Mouse (Mus musculus): ENCODE data around the gene Paqr5.

The Paqr5 gene

DNA sequence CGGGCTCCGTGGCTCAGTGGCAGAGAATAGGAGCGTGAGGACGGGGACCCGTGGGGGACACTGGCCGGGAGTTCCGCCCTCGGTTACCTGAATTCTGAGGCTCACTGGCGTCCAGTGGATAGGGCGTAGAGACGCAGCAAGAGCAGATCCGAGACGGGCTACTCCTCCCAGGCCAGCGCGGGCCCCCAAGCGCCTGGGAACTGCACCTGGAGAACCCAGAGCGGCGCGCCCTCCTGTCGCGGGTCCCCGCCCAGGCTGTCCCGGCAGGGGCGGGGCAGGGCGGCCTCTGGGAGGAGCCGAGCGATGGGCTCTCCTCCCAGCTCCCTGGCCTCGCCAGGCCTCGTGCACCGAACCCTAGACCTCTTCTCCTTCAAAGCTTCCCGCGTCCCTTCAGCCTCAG is at the start of gene Paqr5:
Paqr5 (minus strand) TSS at position 257 of the 400 bp plus-strand sequence.
- DNase-seq (ENCODE audit: low spot score) = peak; percentile 77

DNA sequence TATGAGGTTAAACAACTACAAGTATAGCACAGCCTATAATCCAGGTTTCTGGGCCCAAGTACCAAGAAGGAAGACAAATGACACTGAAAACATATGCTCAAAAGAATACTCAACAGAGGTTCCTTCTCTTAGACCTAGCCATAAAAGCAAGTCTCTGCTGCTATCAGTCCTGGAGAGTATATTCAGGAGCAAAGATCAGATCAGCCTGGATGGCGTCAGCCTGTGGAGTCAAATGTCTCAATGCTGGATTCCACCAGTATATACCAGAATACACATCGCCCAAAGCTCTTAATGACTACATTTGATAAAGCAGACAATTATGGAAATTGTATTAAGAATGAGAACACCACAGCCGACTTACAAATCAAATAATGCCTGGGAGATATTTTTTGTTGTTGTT is 35.6 kb upstream of the Paqr5 start:
- no peak for DNase-seq (ENCODE audit: low spot score)

DNA sequence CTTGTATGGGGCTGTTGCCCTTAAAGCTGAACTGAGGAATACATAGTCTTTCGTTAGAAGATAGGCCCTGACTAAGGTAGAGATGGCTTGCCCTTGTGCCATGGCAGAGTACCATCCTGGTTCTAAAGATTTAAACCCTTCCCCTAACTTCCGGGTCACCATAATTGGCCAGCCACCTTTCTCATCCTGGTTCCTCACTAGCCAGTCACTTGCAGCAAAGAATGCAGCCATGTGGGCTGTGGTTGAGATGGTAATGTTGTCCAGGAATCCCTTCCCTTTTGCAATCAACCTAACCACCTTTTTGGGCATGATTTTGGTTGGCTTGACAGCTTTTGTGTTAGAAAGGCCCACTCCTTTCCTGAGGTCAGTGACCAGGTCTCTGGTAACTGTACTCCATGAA is 33.8 kb upstream of the Paqr5 start:
- DNase-seq (ENCODE audit: low spot score) = no peak

DNA sequence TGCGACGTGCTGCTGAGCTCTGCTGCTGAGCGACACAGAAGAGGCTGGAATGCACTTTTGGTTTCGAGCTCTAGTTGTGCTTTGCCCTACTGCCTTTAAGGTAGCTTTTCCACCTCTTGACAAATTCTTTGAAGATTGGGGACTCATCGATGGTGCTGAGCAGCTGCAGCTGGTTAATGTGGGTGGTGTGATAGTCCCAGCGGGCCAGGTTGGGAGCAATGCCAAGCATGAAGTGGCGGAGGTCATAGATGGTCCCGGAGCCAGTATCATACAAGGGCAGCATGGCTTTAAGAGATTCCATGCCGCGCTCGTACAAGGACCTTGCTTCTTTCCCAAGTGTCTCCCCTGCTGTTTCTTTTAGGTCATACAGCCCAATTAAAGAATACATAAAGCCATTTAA is 33.3 kb upstream of the Paqr5 start:
- DNase-seq (ENCODE audit: low spot score) = no peak

DNA sequence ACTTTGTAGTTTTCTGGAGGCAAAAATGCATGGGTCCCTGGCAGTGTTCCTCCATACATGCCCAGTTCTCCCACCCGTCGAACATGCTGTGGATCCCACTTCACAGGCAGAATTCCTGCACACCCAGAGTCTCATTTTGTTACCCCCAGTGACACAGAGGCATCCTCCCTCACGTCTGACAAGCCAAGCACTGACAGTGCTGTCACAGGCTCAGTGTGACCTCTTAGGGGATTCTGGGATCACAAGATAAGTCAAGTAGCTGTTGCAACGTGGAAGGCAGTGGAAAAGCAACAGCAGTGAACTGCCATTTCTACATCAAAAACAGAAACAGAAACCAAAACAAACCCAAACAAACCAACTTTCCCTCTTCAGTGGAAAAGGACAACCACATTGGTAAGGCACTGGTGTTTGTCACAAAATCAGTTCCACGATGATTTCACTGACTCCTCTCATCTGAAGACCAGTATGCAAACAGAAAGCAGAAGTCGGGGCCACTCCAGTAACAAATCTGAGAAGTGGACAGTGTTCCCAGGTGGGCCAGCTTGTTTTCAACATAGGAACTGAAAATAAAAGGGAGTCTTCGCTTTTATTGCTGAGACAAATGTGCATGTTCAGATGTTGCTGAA is 31.3 kb upstream of the Paqr5 start:
- no peak for DNase-seq (ENCODE audit: low spot score)

DNA sequence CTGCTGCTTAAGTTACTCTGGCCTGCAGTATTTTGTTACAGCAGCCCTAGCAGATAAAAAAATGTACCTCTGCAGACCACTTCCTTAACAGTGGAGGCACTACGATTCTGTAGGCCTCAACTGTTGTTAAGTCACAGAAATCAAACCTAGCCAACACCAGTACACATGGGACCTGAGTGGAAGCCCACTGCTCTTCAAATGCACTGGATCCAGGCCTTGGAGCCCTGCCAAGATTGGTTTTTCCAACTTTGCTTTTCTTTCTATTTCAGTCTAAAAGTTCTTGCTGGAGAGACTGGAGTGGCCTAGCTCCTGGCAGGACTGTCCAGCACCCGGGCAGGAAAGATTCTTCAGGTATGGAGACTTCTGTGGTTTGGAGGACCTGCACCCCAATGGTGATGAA is 29.6 kb upstream of the Paqr5 start:
- DNase-seq (ENCODE audit: low spot score) = no peak

DNA sequence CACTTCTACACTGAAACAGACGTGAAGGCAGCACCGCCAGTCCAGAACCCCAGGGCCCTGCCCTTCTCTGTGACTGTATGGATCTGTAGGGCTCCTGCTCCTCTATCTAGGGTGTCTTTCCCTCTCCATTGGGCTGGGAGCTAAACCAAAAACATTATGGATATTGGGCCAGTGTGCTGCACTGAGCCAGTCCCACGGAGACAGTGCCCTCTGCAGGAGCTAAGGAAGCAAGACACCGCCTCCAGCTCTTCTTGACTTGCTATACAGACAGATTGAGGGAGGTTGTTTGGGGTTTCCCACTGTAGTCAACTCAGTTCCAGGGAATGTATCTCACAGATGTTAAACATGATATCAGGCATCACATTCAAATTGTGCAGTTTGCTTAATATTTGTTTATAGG is 24.1 kb upstream of the Paqr5 start:
- DNase-seq (ENCODE audit: low spot score) = no peak

DNA sequence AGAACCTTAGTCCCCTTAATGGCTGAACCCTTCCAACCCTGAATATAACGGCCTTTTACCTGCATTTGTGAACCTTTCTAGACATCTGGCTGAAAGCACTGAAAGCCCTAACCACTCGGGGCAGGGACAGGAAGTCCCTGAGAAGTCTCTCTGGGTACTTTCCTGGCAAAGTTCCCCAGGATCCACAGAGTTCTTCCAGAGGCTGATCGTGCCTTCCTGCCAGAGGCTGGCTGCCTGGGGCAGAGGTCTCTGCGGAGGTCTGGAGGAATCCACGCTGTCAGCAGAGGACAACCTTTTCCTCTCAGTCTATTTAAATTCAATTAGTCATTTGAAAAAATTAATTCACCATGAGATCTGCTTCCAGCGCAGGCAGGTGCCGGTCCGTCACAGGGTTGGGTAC is 22.5 kb upstream of the Paqr5 start:
- no peak for DNase-seq (ENCODE audit: low spot score)

DNA sequence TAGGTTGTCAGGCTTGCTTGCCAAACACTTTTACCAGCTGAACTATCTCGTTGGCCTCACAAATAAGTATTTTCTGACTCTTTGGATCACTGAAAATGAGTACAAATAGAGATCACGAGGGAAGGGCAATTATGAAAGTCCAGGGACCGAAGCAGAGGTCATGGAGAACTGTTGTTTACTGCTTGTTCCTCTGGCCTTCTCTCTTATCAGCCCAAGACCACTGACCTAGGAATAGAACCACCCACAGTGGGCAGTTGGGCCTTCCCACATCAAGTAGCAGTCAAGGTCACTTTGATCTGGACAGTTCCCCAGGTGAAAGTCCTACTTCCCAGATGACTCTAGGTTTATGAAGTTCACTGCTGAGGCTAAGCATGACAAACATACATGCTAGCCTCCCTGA is 15.5 kb upstream of the Paqr5 start:
- DNase-seq (ENCODE audit: low spot score) = no peak

DNA sequence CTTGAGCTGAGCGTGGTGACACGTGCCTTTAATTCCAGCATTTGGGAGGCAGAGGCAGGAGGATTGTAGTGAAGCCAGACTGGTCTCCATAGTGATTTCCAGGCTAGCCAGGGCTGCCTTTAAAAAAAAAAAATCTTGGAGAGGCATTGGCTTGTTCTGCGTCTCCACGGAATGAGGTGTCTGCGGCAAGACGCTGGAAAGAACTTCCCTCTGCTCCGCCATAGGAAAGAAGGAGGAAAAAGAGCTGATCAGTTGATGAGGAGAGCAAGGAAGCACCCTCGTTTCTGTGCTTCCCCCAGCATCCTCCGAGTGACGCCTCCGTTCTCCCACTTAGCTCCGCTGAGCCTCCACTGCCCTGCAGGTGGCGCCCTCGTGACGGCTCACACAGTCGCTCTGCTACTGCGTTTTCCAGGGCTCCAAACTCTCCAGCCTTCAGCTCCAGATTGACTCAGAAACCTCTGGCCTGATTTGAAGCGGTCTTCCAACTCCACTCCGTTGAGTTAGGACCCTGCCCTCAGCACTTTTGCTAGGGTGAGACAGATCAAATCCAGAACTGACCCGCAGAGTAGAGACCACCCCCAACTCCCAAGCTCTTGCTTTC is 13.5 kb upstream of the Paqr5 start:
- DNase-seq (ENCODE audit: low spot score) = peak; percentile 91

DNA sequence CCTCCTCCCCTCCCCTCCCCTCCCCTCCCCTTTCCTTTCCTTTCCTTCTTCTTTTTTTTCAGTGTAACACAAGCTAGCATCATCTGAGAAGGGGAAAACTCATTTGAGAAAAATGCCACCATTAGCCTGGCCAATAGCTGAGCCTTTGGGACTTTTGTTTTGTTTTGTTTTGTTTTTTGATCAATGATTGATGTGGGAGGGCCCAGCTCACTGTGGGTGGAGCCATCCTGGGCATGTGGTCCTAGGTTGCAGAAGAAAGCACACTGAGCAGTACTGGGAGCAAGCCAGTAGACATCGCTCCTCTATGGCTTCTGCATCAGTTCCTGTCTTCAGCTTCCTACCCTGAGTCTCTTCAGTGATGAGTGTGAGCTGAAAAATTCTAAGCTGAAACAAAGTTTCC is 9.2 kb upstream of the Paqr5 start:
- DNase-seq (ENCODE audit: low spot score) = no peak

DNA sequence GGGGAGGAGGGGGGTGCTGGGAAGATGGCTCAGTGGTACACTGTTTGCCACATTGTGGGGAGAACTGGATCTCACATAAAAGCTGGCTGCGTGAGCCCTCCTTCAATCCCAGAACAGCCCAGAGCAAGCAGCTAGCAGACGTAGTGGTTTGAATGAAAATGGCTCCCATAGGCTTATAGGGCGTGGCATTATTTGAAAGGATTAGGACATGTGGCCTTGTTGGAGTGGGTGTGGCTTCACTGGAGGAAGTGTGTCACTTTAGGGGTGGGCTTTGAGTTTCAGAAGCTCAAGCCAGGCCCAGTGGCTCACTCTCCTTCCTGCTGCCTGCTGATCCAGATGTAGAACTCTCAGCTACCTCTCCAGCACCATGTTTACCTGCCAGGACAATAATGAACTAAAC is 5.5 kb upstream of the Paqr5 start:
- DNase-seq (ENCODE audit: low spot score) = no peak

DNA sequence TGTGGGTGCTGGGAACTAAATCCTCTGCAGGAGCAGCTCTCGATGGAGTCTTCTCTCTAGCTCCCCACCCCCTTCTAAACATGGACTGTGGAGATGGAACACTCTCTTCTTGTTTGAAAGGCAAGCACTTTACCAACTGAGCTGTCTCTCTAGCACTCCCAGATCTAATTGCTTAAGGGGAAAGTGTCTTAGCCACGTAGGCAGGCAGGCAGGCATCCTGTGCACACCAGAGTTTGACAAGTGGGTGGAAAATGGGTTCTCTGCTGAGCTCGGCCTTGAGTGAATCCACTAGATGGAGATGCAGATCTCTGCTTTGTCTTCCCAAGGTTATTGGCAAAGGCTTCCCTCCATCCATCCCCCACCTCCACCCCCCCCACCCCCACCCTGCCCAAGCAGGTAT is 1.4 kb upstream of the Paqr5 start:
- DNase-seq (ENCODE audit: low spot score) = no peak

DNA sequence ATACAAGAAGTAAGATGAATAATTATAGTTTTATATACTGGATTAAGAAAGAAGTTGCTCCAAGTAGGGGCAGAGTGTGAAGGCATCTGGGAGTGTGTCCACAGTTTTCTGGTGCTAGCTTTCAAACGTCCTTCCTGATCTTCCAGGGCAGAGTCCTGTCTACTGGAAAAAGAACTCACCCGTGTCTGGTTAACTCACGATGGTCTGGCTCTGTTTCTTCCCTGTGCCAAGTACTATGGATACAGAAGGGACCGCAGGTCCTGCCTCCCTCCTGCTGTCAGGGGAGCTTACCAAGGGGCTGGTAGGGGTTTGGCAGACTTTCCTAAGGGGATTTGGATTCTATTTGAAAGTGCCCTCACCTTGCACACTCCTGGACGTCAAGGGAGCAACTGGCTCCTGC is 1.6 kb downstream of the Paqr5 start:
- DNase-seq (ENCODE audit: low spot score) = no peak

DNA sequence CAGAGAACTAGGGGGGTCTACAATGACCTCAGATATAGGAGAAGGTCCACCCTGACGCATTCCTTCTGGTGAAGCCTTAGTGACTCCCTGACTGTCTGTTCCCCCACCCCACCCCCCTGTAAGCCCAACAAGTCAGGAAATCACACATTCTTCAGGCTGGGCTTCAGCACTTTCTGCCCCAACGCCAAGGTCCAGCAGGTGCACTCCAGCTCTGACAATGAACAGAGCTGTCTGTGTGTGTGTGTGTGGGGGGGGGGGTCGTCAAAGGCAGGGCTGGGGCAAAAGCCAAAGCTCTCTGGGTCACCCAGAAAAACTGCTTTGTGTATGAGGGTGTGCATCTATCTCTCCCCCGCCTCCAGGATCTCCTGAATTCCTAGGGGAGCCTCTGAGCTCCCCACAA is 2.8 kb downstream of the Paqr5 start:
- no peak for DNase-seq (ENCODE audit: low spot score)

DNA sequence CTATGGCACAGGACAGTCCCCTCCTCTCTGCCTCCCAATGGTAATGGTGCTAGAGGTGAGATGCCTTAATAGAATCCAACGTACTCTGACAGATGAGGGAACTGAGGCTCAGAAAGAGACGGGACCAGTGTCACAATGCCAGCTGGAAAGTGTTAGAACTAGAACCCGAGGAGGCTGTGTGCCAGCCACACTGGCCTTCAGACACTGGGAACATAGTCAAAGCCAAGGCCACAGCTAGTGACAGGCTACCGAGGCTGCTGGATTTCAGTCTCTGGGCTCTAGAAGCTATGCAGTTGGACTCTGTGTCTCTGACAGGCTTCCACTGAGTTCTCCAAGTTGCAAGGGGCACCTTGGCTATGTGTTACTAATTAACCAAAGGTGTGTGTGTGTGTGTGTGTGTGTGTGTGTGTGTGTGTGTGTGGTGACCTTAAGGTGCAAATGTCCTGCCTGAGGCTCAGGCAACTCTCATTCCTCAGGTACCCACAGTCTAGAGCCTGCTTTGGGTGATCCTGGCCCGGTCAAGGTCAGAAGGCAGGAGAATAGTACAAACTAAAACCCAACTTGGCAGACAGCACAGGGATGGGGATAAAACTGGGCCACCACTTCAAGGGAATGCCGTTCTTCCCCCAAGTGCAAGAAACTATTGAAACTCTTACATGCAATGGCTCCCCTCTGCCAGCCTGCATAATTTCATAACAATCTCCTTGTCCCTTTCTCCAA is 3.5 kb downstream of the Paqr5 start:
- DNase-seq (ENCODE audit: low spot score) = no peak

DNA sequence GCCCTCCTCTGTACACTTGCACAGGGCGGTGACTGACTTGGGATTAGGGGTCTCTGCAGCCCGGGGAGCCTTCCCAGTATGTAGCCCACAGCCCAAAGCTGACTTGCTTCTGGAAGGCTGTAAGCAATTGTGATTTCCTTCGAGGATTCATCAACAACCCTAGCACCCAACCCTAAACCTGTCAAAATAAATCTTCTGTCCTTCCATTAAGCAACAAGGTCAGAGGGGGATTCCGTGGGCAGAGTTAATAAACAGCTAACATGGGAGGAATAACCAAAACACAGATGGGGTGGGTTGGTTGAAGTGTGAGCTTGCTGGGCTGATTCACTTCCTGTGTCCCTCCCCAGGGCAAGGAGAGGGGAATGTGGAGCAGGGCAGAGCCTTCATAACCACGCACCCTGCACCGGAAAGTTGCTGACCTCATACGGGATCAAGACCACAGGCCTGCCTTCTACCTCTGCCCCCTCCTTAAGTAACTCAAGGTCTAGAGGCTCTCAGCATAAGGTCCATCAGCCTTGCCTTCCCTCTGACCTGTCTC is 5.0 kb downstream of the Paqr5 start:
- DNase-seq (ENCODE audit: low spot score) = no peak

DNA sequence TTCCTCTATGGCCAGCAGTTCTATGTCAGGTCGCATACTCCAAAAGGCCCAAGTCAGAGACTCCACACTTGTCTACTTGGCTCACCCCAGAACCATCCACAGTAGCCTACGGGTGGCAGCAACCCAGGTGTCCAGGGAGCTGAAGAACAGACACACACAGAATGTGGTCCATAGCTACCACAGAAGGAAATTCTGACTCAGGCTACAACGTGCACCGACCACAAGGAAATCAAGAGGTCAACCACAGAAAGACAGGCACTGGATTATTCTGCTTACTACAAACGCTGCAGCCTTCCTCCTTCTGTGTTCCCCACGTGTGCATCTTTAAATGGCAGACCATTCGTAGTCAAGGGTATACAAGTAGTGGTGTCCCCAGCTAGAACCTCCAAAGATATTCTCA is 6.4 kb downstream of the Paqr5 start:
- DNase-seq (ENCODE audit: low spot score) = no peak

DNA sequence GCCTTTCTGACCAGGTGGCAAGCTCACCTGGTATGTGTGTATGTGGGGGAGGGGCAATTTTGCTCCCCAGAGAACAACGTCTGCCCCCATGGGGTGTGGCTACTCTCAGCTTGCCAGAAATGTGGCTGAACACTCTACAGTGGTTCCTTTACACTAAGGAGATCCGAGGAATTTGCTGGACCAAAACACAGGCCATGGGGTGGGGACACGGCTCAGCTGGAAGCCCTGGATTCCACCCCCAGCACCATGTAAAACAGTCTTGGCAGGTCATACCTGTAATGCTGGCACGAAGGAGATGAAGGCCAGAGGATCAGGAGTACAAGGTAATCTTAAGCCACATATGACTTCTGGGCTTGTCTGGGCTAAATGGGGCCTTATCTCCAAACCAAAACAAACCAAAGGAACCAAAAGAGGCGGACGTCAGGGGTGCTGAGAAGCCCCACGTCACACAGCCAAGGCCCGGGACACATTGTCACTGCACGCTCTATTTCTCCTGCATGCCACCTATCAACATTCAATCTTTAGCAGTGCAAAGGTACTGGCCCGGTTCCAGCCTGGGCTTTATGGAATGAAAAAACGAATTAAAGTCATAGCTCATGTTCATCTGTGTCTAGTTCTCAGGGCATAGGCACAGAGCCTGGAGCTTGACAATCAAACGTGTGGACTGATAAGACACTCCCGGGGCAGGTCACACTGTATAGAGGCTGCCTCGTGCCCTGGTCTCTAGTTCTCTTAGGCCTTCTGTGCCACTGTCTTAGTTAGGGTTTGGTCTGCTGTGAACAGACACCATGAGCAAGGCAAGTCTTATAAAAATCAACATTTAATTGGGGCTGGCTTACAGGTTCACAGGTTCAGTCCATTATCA is 8.2 kb downstream of the Paqr5 start:
- peak; percentile 69 for DNase-seq (ENCODE audit: low spot score)

DNA sequence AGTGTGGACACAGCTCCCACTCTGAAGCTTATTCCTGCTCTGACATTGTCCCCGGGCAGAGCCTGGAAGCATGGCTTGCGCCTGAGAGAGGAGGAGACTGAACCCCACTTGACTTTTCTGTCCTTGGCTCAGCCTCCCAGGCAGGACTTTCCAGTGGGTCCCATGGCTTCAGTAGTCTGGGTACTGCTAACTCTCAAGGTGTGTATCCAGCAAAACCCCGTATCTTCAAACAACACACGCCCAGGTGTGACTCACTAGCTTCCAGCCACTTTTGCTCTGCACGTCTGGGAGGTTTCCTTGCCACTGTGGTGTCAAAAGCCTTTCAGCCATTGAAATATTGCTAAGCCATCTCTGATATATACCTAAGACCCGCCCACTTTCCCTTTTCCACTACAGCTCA is 9.3 kb downstream of the Paqr5 start:
- no peak for DNase-seq (ENCODE audit: low spot score)

DNA sequence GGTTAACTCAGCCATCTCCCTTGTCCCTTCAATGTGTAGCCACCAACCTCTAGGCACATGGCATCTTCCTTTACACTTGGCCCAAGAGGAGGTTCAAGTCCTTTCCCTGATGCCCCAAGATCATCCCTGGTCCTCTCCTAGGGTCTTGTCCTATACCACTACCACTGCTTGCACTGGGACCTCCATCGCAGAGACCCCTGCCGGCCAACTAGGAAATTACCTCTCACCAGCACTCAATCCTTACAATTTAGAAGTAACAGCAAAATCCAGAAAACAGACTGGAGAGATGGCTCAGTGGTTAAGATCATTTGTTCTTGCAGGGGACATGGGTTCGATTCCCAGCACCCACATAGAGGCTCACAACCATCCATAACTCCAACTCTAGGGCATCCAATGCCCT is 11.2 kb downstream of the Paqr5 start:
- DNase-seq (ENCODE audit: low spot score) = no peak

DNA sequence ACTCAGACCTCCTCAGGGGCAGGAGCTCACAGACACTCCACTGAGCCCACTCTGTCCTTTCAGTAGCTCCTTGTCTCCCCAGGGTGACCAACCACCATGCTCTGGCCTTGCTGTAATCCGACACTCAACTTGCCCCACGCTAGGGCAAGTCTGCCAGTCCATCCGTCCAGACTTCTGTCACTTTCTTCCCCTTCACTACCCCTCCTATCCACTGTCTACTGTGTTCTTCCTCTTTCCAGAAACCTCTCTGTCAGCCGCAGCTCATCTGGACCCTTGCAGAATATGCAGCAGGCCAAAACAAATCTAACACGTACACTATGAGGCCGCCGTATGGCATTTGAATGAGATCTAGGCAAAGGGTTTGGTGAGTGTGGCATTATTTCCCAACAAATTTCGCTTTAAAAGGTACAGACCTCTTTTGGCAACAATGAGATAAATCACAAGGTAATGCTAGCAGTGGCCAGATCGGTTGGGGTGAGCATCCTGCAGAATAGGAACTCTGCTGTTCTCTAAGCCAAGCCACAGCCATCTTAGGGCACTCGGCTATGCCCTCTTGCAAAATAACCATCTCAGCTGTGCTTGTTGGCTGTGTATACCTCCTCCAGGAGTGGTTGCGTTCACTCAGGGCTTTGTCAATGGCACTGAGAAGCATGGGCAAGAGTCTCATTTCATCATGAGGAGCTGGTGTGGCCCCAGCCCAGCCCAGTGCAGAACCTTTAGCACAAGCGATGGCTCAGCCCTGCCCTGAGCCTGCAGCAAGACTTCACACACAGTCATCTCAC is 13.1 kb downstream of the Paqr5 start:
- no peak for DNase-seq (ENCODE audit: low spot score)
